In the genomic region with DNA sequence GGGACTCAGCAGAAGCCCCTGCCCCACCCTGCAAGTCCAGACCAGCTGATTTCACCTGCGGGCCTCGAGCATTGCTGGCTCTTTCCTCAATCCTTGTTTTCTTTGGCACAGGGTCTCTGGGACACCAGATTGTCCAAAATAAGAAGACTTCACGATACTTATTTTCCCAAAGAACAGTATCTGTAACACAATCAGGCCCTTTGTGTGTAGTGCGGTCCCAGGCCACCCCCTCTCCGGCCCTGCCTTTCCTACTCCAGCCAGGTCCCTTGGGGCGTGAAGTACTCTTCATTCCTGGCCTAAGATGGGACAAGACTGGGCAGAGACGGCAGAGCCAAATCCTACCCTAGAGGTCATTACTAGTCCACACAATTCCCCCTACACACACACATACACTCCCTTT, we compare ENCODE assay signal across 18 mouse cellular contexts. TPM values are rescaled to one million over a fixed set of nuclear protein-coding genes. Genes with fewer than 3 reads are reported as not detected.
A peak's percentile ranks its signal among the peaks of the same experiment; 100 is the strongest.
DNase-seq lines count a peak whose midpoint lies in the region; ATAC-seq and TF ChIP-seq lines count a peak whose summit lies in the region.
"Had no signal": no experiment of that assay in that cellular context is flagged by ENCODE, and none has a peak within 500 bp of the region (broad histone marks: within the 10 kb centered on the region; RNA-seq: fewer than 3 reads in every experiment).

No protein-coding gene starts in this region.

- 73% methylated on average over 7 of the region's 7 CpGs for WGBS in heart, embryonic 12.5 days
- WGBS in lung, embryonic 15.5 days, result 77% methylated on average over 7 of the region's 7 CpGs
- 73% methylated on average over 7 of the region's 7 CpGs for WGBS in lung, adult 2 months
- WGBS in limb, embryonic 11.5 days, result 86% methylated on average over 7 of the region's 7 CpGs

- no peak overlapping the region for H3K4me2 ChIP-seq in heart, embryonic 12.5 days
- no peak overlapping the region for H3K4me2 ChIP-seq in lung, embryonic 15.5 days
- no peak overlapping the region for H3K4me2 ChIP-seq in limb, embryonic 11.5 days (ENCODE audit: low read depth, severe bottlenecking)
- H3K4me2 ChIP-seq: liver, embryonic 13.5 days had no signal

- H3K9ac ChIP-seq in heart, embryonic 12.5 days, result no peak overlapping the region
- H3K9ac ChIP-seq in lung, embryonic 15.5 days, result no peak overlapping the region
- no peak overlapping the region for H3K9ac ChIP-seq in limb, embryonic 11.5 days (ENCODE audit: low read length)
- H3K9ac ChIP-seq: hindbrain, embryonic 15.5 days; liver, embryonic 13.5 days had no signal

- H3K4me1 ChIP-seq in heart, embryonic 12.5 days (replicated peaks), result peaks cover 35% of the 10 kb centered on the region
- H3K4me1 ChIP-seq in lung, embryonic 15.5 days, result peaks cover 26% of the 10 kb centered on the region
- H3K4me1 ChIP-seq in lung, adult 2 months (ENCODE audit: control insufficient read depth, insufficient read depth, low read length), result no peaks in the 10 kb centered on the region
- H3K4me1 ChIP-seq in limb, embryonic 11.5 days (ENCODE audit: control insufficient read depth, insufficient read depth, low read length), result peaks cover 30% of the 10 kb centered on the region

- no peaks in the 10 kb centered on the region for H3K9me3 ChIP-seq in heart, embryonic 12.5 days (replicated peaks)
- no peaks in the 10 kb centered on the region for H3K9me3 ChIP-seq in lung, embryonic 15.5 days
- no peaks in the 10 kb centered on the region for H3K9me3 ChIP-seq in limb, embryonic 11.5 days (ENCODE audit: control insufficient read depth, low read length)
- H3K9me3 ChIP-seq: hindbrain, embryonic 15.5 days; liver, embryonic 13.5 days; neural tube, embryonic 13.5 days had no signal

- no peaks in the 10 kb centered on the region for H3K36me3 ChIP-seq in heart, embryonic 12.5 days
- no peaks in the 10 kb centered on the region for H3K36me3 ChIP-seq in lung, embryonic 15.5 days
- H3K36me3 ChIP-seq in limb, embryonic 11.5 days (ENCODE audit: control insufficient read depth, insufficient read depth, low read length), result no peaks in the 10 kb centered on the region
- H3K36me3 ChIP-seq: hindbrain, embryonic 15.5 days; liver, embryonic 13.5 days; neural tube, embryonic 13.5 days had no signal

- H3K27ac ChIP-seq in heart, embryonic 12.5 days (ENCODE audit: poor library complexity, severe bottlenecking), result no peak overlapping the region
- H3K27ac ChIP-seq in lung, embryonic 15.5 days, result peak overlapping the region; percentile 63; the same call in 1 of the 2 replicates
- H3K27ac ChIP-seq in limb, embryonic 11.5 days (replicated peaks; ENCODE audit: low read depth, low read length), result peak overlapping the region; percentile 76; the same call in 1 of the 2 replicates
- H3K27ac ChIP-seq: heart, adult 2 months; hindbrain, embryonic 15.5 days; liver, embryonic 13.5 days had no signal

- no peak overlapping the region for H3K4me3 ChIP-seq in heart, embryonic 12.5 days
- H3K4me3 ChIP-seq in lung, embryonic 15.5 days, result no peak overlapping the region
- H3K4me3 ChIP-seq in lung, adult 2 months (replicated peaks; ENCODE audit: extremely low read depth, low read depth, low read length), result no peak overlapping the region
- no peak overlapping the region for H3K4me3 ChIP-seq in limb, embryonic 11.5 days (ENCODE audit: low read depth, low read length)
- H3K4me3 ChIP-seq: heart, adult 2 months; hindbrain, embryonic 15.5 days; liver, embryonic 13.5 days; neural tube, embryonic 13.5 days had no signal

- no peak for ATAC-seq in heart, embryonic 12.5 days (ENCODE audit: insufficient number of reproducible peaks, low FRiP score)
- no peak for ATAC-seq in lung, embryonic 15.5 days (ENCODE audit: borderline replicate concordance, extremely low read depth, low FRiP score, low TSS enrichment)
- no peak for ATAC-seq in limb, embryonic 11.5 days (ENCODE audit: insufficient number of reproducible peaks, low FRiP score, low TSS enrichment, low read depth)
- ATAC-seq: intestine, embryonic 16.5 days had no signal

- TF ChIP-seq CTCF in lung, adult 2 months (IDR thresholded peaks at IDR 0.05; ENCODE audit: insufficient read depth, low read length), result no peak

- no peak for TF ChIP-seq POLR2A in lung, adult 2 months (IDR thresholded peaks at IDR 0.05; ENCODE audit: borderline replicate concordance, extremely low read depth, low read depth, low read length)

- DNase-seq in heart, adult 11 months, result peak; percentile 94
- no peak for DNase-seq in lung, adult 2 months
- DNase-seq in adipocyte (ENCODE audit: low spot score), result peak; percentile 41
- DNase-seq in limb, embryonic 11.5 days (ENCODE audit: low spot score), result no peak
- no peak for DNase-seq in retina, embryonic 14.5 days (ENCODE audit: low spot score)
- DNase-seq in adrenal gland, postnatal 4 days (ENCODE audit: low spot score in 2 of 2), result no peak
- DNase-seq: cerebellum, adult 8-10 months; heart, postnatal 14 days; kidney, postnatal 10 days; liver, embryonic 13.5 days; thymus, postnatal 25 days had no signal

- 0 out of 2 replicates have a peak, but pooled peaks cover 10% of the 10 kb centered on the region for H3K27me3 ChIP-seq in heart, embryonic 12.5 days (replicated peaks)
- H3K27me3 ChIP-seq in lung, embryonic 15.5 days, result no peaks in the 10 kb centered on the region
- H3K27me3 ChIP-seq in limb, embryonic 11.5 days (ENCODE audit: control insufficient read depth, insufficient read depth, low read length), result no peaks in the 10 kb centered on the region
- H3K27me3 ChIP-seq: hindbrain, embryonic 15.5 days; liver, embryonic 13.5 days; neural tube, embryonic 13.5 days had no signal

RNA-seq across cellular contexts. Expression of gene Eif2b2, which starts 17.1 kb away (rescaled TPM):
- 49.0 and 51.3 TPM in 2 replicates for polyA plus RNA-seq in heart, embryonic 12.5 days (2016; fragmentation: Nextera tagmentation; extraction: Ambion mirVana)
- 88.2 and 94.9 TPM in 2 replicates for polyA plus RNA-seq in lung, embryonic 15.5 days (2015; fragmentation: Nextera tagmentation; extraction: Ambion mirVana)
- polyA plus RNA-seq in lung, adult 2 months (2012; rRNA removed), result 92.1 and 92.6 TPM in 2 replicates
- polyA plus RNA-seq in limb, embryonic 11.5 days (2014; fragmentation: Nextera tagmentation; extraction: Ambion mirVana), result 102 and 103 TPM in 2 replicates
- 10 to 100 TPM; 84.2 to 89.1 TPM for total RNA-seq in adrenal gland, postnatal 4 days (2021)

RNA-seq across cellular contexts. Expression of gene Pgf, which starts 24.6 kb away (rescaled TPM):
- polyA plus RNA-seq in heart, embryonic 12.5 days (2016; fragmentation: Nextera tagmentation; extraction: Ambion mirVana), result 8.3 TPM in 2 replicates
- polyA plus RNA-seq in lung, embryonic 15.5 days (2015; fragmentation: Nextera tagmentation; extraction: Ambion mirVana), result 10.8 and 12.7 TPM in 2 replicates
- 3.0 and 3.6 TPM in 2 replicates for polyA plus RNA-seq in lung, adult 2 months (2012; rRNA removed)
- polyA plus RNA-seq in limb, embryonic 11.5 days (2014; fragmentation: Nextera tagmentation; extraction: Ambion mirVana), result 13.4 and 13.5 TPM in 2 replicates
- 1 to 10 TPM; 3.2 to 4.3 TPM for total RNA-seq in adrenal gland, postnatal 4 days (2021)
- total RNA-seq: common myeloid progenitor, adult 5-6 weeks had no signal

RNA-seq across cellular contexts. Expression of gene Rps6kl1, which starts 51.1 kb away (rescaled TPM):
- polyA plus RNA-seq in heart, embryonic 12.5 days (2016; fragmentation: Nextera tagmentation; extraction: Ambion mirVana), result 1.2 and 1.6 TPM in 2 replicates
- 1.1 and 1.4 TPM in 2 replicates for polyA plus RNA-seq in lung, embryonic 15.5 days (2015; fragmentation: Nextera tagmentation; extraction: Ambion mirVana)
- polyA plus RNA-seq in lung, adult 2 months (2012; rRNA removed), result 1.1 and 1.4 TPM in 2 replicates
- 0.51 and 0.61 TPM in 2 replicates for polyA plus RNA-seq in limb, embryonic 11.5 days (2014; fragmentation: Nextera tagmentation; extraction: Ambion mirVana)
- 1 to 10 TPM; 3.6 to 3.9 TPM for total RNA-seq in adrenal gland, postnatal 4 days (2021)
- total RNA-seq: common myeloid progenitor, adult 5-6 weeks had no signal

Comparison
In these comparisons a context has a peak if more than half of its experiments do, and no peak if none do; other contexts are left out.
1. DNase-seq: peak in heart, adult 11 months (single experiment) and adipocyte (single experiment); none in lung, adult 2 months (single experiment), limb, embryonic 11.5 days (single experiment), retina, embryonic 14.5 days (single experiment) and adrenal gland, postnatal 4 days (0 of 2).